Mouse (Mus musculus): ENCODE results near the gene Arpc1a. TPM values are rescaled to one million over a fixed set of nuclear protein-coding genes. Genes with fewer than 3 reads are reported as not detected.

The Arpc1a gene
- polyA plus RNA-seq, 1 experiment from 2014 or later, result 168 TPM

- H3K36me3 ChIP-seq (replicated peaks), result peaks cover 52% of the 10 kb centered on the region
- 86% methylated on average over 6 of the region's 6 CpGs for WGBS
- no peak overlapping the region for H3K9ac ChIP-seq
- no peaks in the 10 kb centered on the region for H3K9me3 ChIP-seq
- ATAC-seq (ENCODE audit: low FRiP score), result no peak
- no peak overlapping the region for H3K4me3 ChIP-seq (replicated peaks)
- no peak overlapping the region for H3K4me2 ChIP-seq
- peaks cover 11% of the 10 kb centered on the region; the same call in 1 of the 2 replicates for H3K4me1 ChIP-seq
- no peak overlapping the region for H3K27ac ChIP-seq
- peaks cover 28% of the 10 kb centered on the region for H3K27me3 ChIP-seq
Measured at GRCm38 (mm10) chr5:145110401-145110800, 26.8 kb downstream of the Arpc1a start.

DNA sequence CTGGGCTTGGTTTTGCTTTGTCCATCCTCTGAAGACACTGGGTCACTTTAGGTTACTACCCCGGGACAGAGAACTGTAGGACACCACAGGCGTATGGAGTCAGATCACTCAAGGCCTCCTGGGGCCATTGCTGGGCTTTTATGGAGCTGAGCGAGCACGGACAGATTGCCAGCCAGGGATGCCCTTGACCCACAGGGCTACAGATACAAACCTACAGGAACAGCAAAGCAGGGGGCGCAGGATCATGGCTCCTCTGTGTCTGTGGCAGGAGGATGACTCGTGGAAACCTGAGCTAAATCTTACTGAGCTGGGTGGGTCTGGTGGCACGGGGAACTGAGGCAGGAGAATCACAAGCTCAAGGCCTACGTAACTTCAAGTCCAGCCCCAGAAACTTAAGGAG, 28.9 kb downstream of the Arpc1a start:
- peaks cover 39% of the 10 kb centered on the region for H3K27me3 ChIP-seq
- 81% methylated on average over 8 of the region's 8 CpGs for WGBS
- H3K9ac ChIP-seq, result no peak overlapping the region
- no peaks in the 10 kb centered on the region for H3K9me3 ChIP-seq
- H3K4me3 ChIP-seq (replicated peaks), result no peak overlapping the region
- H3K4me2 ChIP-seq, result no peak overlapping the region
- peaks cover 11% of the 10 kb centered on the region; the same call in 1 of the 2 replicates for H3K4me1 ChIP-seq
- H3K27ac ChIP-seq, result no peak overlapping the region
- ATAC-seq (ENCODE audit: low FRiP score), result no peak
- peaks cover 31% of the 10 kb centered on the region for H3K36me3 ChIP-seq (replicated peaks)

DNA sequence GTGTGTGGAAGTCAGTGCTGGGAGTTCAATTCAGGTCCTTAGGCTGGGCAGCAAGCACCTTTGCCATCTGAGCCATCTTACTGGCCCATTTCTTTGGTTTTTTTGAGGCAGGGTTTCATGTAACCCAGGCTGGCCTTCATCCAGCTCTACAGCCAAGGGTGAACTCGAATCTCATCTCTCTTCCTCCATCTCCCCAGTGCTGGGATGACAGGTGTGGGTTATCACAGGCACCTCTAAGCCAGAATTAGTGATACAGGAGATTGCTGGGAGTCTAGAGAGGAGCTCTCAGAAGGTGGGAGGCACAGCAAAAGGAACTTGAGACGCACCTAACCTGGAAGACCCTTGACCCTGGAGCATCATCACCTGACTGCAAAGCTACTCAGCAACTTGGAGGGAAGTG, 29.8 kb downstream of the Arpc1a start:
- Histone ChIP-seq H3K27me3 (peaks cover 39% of the 10 kb centered on the region), H3K36me3 (replicated peaks) (peaks cover 22% of the 10 kb centered on the region), H3K9ac (no peak overlapping the region), H3K4me1 (peaks cover 11% of the 10 kb centered on the region; the same call in 1 of the 2 replicates), H3K4me3 (replicated peaks) (peak overlapping the region; percentile 53), H3K9me3 (no peaks in the 10 kb centered on the region), H3K4me2 (peak overlapping the region; percentile 70), H3K27ac (no peak overlapping the region)
- WGBS, result 48% methylated on average over 2 of the region's 2 CpGs
- ATAC-seq (ENCODE audit: low FRiP score), result no peak

DNA sequence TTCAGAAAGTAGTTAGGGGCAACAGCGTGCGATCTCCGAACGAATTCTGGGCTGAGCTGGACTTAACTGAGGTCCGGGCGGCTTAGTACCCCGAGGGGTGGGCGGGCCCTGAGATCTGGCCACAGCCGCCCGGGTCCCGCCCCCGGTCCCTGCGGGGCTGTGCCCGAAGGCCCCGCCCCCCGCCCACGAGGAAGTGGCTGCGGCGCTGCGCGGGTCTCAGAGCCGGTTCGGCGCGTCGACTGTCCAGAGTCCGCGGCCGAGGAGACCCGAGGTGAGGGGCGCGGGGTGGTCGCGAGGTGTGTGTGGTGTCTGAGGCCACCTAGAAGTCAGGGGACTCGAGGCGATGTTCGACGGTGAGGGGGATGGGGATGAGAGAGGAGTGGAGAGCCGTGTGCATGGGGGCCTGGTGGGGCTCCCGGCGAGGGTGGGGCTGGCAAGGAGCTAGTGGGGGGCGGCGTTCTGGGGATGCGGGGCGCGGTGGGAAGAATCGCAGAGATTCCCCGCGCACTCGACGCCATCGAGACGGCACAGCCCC, 30.5 kb downstream of the Arpc1a start, which contains the start of gene Arpc1b:
Arpc1b (plus strand) TSS at position 145 of the 535 bp plus-strand sequence.
- Histone ChIP-seq H3K9ac (peak within 1 kb of the TSS; percentile 60), H3K4me2 (peak within 1 kb of the TSS; percentile 70), H3K4me3 (replicated peaks) (peak within 1 kb of the TSS; percentile 53), H3K9me3 (no peaks in the 10 kb centered on the region), H3K27me3 (peaks cover 39% of the 10 kb centered on the region), H3K4me1 (peaks cover 11% of the 10 kb centered on the region; the same call in 1 of the 2 replicates), H3K36me3 (replicated peaks) (peaks cover 16% of the 10 kb centered on the region), H3K27ac (no peak within 1 kb of the TSS)
- peak; percentile 62; the same call in 1 of the 2 replicates for ATAC-seq (ENCODE audit: low FRiP score)
- WGBS, result under 1% methylated on average over 38 of the region's 53 CpGs

GRCm38 (mm10) chr5:145114606-145115473, 31.2 kb downstream of the Arpc1a start:
- H3K4me1 ChIP-seq, result peaks cover 11% of the 10 kb centered on the region; the same call in 1 of the 2 replicates
- peak; percentile 33 for ATAC-seq (ENCODE audit: low FRiP score)
- 0 out of 2 replicates have a peak, but pooled peaks cover 3% of the 10 kb centered on the region for H3K9me3 ChIP-seq
- WGBS, result 17% methylated on average over 40 of the region's 40 CpGs
- no peak overlapping the region for H3K27ac ChIP-seq
- peak overlapping the region; percentile 70 for H3K4me2 ChIP-seq
- peaks cover 9% of the 10 kb centered on the region for H3K36me3 ChIP-seq (replicated peaks)
- H3K27me3 ChIP-seq, result peaks cover 39% of the 10 kb centered on the region
- peak overlapping the region; percentile 60 for H3K9ac ChIP-seq
- peak overlapping the region; percentile 53 for H3K4me3 ChIP-seq (replicated peaks)

DNA sequence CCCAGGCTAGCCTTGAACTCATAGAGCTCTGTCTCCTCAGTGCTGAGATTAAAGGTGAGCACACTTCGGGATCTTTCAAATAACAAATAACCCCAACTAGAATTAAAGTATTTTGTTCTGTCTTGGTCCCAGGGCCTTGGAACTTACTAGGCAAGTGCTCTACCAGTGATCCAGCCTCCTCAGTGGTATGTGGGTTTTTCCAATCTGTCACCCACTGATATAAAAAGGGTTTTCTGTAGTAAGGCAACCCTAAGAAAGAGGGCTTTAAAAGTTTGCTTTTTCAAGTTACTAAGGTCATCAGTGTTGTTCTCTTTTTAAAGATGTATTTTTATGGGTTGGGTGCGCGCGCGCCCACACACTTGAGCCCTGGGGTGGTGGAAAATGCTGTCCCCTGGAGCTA, 32.1 kb downstream of the Arpc1a start:
- 94% methylated on average over 5 of the region's 5 CpGs for WGBS
- Histone ChIP-seq H3K36me3 (replicated peaks) (peaks cover under 1% of the 10 kb centered on the region), H3K27ac (no peak overlapping the region), H3K4me2 (no peak overlapping the region), H3K4me3 (replicated peaks) (no peak overlapping the region), H3K4me1 (peaks cover 11% of the 10 kb centered on the region; the same call in 1 of the 2 replicates), H3K9me3 (0 out of 2 replicates have a peak, but pooled peaks cover 3% of the 10 kb centered on the region), H3K9ac (no peak overlapping the region), H3K27me3 (peaks cover 39% of the 10 kb centered on the region)
- ATAC-seq (ENCODE audit: low FRiP score), result no peak

DNA sequence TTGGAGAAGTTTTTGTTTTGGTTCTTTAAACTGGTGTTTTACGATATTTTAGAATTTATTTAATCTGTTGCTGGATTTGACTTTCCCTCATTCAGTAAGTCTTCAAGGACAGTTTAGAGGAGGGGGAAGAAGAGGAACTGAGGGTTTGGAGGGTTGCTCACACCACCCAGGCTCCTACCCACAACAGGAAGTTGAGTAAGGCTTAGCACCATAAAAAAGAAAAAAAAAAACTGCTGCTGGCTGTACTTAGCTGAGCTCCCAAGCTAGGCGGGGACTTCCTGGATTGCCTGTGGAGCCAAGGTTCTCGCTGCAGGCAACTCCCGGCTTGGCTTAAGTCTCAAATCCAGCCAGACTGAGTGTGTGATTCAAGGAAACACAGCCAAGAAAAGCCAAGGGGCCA, 32.7 kb downstream of the Arpc1a start:
- no peak overlapping the region for H3K4me3 ChIP-seq (replicated peaks)
- no peak for ATAC-seq (ENCODE audit: low FRiP score)
- H3K27ac ChIP-seq, result no peak overlapping the region
- H3K4me2 ChIP-seq, result no peak overlapping the region
- WGBS, result 70% methylated on average over 4 of the region's 4 CpGs
- H3K36me3 ChIP-seq (replicated peaks), result no peaks in the 10 kb centered on the region
- 0 out of 2 replicates have a peak, but pooled peaks cover 3% of the 10 kb centered on the region for H3K9me3 ChIP-seq
- peaks cover 11% of the 10 kb centered on the region; the same call in 1 of the 2 replicates for H3K4me1 ChIP-seq
- H3K27me3 ChIP-seq, result peaks cover 39% of the 10 kb centered on the region
- H3K9ac ChIP-seq, result no peak overlapping the region

DNA sequence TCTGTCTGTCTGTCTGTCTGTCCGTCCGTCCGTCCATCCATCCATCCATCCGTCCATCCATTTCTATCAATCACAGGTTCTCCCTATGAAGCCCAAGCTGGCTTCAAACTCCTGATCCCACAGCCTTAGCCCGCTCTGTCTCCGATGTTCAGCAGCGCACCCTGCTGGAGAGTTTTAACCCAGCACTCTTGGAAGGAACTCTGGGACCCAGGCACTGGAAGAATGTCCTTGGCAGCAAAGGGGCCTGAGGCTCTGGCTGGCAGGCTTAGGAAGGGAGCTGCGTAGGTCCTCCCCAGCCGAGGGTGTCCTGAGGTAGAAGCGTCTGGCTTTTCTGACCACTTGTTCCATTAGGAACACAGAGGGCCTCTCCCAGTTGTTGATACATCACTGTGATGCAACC, 33.3 kb downstream of the Arpc1a start:
- no peak for ATAC-seq (ENCODE audit: low FRiP score)
- 0 out of 2 replicates have a peak, but pooled peaks cover 3% of the 10 kb centered on the region for H3K9me3 ChIP-seq
- 47% methylated on average over 10 of the region's 10 CpGs for WGBS

DNA sequence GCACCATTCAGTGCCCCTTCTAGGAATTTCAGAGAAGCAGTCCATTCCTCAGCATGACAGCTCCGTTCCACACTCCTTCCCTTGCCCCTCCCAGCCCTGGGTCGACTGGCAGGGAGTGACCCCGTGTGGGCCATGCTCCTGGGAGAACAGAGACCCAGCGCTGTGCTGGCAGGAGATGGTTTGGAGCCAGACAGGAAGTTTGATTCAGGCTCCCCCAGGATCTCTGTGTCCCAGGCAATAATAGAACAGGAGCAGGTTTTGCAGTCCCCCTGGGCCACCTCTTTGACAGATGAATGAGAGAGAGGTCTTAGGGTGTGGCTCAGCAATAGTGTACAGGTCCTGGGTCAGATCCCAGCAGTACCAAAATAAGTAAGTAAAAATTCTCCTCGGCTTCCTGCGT, 34.4 kb downstream of the Arpc1a start:
- no peak overlapping the region for H3K4me2 ChIP-seq
- no peak overlapping the region for H3K4me3 ChIP-seq (replicated peaks)
- 0 out of 2 replicates have a peak, but pooled peaks cover under 1% of the 10 kb centered on the region for H3K36me3 ChIP-seq (replicated peaks)
- no peak overlapping the region for H3K9ac ChIP-seq
- ATAC-seq (ENCODE audit: low FRiP score), result no peak
- peaks cover 11% of the 10 kb centered on the region; the same call in 1 of the 2 replicates for H3K4me1 ChIP-seq
- H3K27me3 ChIP-seq, result peaks cover 34% of the 10 kb centered on the region
- no peak overlapping the region for H3K27ac ChIP-seq
- H3K9me3 ChIP-seq, result 0 out of 2 replicates have a peak, but pooled peaks cover 3% of the 10 kb centered on the region
- 76% methylated on average over 6 of the region's 6 CpGs for WGBS

More for the DNA sequence above, 33.3 kb downstream of the Arpc1a start:
- Histone ChIP-seq H3K36me3 (replicated peaks) (no peaks in the 10 kb centered on the region), H3K27me3 (peaks cover 39% of the 10 kb centered on the region), H3K27ac (no peak overlapping the region), H3K9ac (no peak overlapping the region), H3K4me3 (replicated peaks) (no peak overlapping the region), H3K4me2 (no peak overlapping the region), H3K4me1 (peaks cover 11% of the 10 kb centered on the region; the same call in 1 of the 2 replicates)

GRCm38 (mm10) chr5:145118461-145118860, 34.8 kb downstream of the Arpc1a start:
- H3K9me3 ChIP-seq, result 0 out of 2 replicates have a peak, but pooled peaks cover 3% of the 10 kb centered on the region
- H3K36me3 ChIP-seq (replicated peaks), result peaks cover 5% of the 10 kb centered on the region
- no peak overlapping the region for H3K27ac ChIP-seq
- WGBS, result 88% methylated on average over 5 of the region's 5 CpGs
- H3K27me3 ChIP-seq, result peaks cover 30% of the 10 kb centered on the region
- no peak overlapping the region for H3K4me2 ChIP-seq
- H3K4me3 ChIP-seq (replicated peaks), result no peak overlapping the region
- peaks cover 11% of the 10 kb centered on the region; the same call in 1 of the 2 replicates for H3K4me1 ChIP-seq
- ATAC-seq (ENCODE audit: low FRiP score), result no peak
- no peak overlapping the region for H3K9ac ChIP-seq

DNA sequence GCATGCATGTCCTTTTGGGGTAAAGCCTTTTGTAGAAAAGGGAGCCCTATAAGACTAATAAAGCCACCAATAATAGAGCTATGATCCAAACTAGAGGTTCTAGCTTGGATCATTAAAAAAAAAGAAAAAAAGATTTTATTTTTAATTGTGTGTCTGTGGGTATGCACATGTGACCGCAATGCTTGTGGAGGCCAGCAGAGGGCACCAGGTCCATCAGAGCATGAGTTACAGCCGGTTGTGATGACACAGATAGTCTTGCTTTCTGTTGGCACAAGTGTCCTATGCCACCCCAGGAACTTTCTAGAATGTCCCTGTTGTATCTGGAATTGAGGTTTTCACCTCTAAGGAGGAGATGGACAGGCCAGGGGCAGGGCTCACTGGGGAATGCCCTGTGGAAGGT, 35.8 kb downstream of the Arpc1a start:
- no peak overlapping the region for H3K27ac ChIP-seq
- 0 out of 2 replicates have a peak, but pooled peaks cover 3% of the 10 kb centered on the region for H3K9me3 ChIP-seq
- H3K27me3 ChIP-seq, result peaks cover 21% of the 10 kb centered on the region
- peaks cover 14% of the 10 kb centered on the region for H3K36me3 ChIP-seq (replicated peaks)
- no peak for ATAC-seq (ENCODE audit: low FRiP score)
- H3K4me1 ChIP-seq, result peaks cover 4% of the 10 kb centered on the region; the same call in 1 of the 2 replicates
- no peak overlapping the region for H3K9ac ChIP-seq
- no peak overlapping the region for H3K4me3 ChIP-seq (replicated peaks)
- no peak overlapping the region for H3K4me2 ChIP-seq
- WGBS, result 85% methylated on average over 2 of the region's 2 CpGs

DNA sequence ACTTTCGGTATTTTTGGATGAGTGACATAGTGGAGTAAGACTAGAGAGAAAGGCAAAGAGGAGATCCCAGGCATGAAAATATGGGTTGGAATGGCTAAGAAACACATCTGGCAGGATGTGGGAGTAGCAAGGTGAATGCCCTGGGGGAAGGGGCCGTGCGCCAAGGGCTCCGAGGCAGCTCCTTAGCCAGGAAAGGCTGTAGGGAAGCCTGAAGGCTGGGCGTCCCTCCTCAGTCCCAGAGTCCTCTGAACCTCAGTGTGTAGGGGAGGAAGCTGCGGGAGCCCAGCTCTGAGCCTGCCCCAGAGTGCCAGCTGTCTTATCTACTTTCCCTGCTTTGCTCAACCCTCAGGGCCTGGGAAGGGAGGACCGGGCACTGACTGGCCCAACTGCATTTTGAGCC, 37.3 kb downstream of the Arpc1a start:
- Histone ChIP-seq H3K27me3 (peaks cover 6% of the 10 kb centered on the region; the same call in 1 of the 2 replicates), H3K36me3 (replicated peaks) (peaks cover 29% of the 10 kb centered on the region), H3K9me3 (0 out of 2 replicates have a peak, but pooled peaks cover 3% of the 10 kb centered on the region), H3K27ac (no peak overlapping the region), H3K9ac (no peak overlapping the region), H3K4me2 (no peak overlapping the region), H3K4me1 (no peaks in the 10 kb centered on the region), H3K4me3 (replicated peaks) (no peak overlapping the region)
- ATAC-seq (ENCODE audit: low FRiP score), result no peak
- 68% methylated on average over 7 of the region's 7 CpGs for WGBS

Measured in forebrain, embryonic 12.5 days (tissue).